Mouse (Mus musculus) C2C12 (cell line): ENCODE measurements around the gene Slc39a11. TPM values are rescaled to one million over a fixed set of nuclear protein-coding genes. Genes with fewer than 3 reads are reported as not detected.

Experiments
- H3K27me3 ChIP-seq: one replicate; pipeline ENCODE4 v1.6.1; 2011; ENCODE audit not compliant: control insufficient read depth, insufficient read depth, insufficient read length
- H3K36me3 ChIP-seq: one replicate; pipeline ENCODE4 v1.6.1; 2011; ENCODE audit not compliant: control insufficient read depth, insufficient read depth
- H3K4me3 ChIP-seq: one replicate; pipeline ENCODE4 v1.5.1; 2011; ENCODE audit warnings: mild to moderate bottlenecking, control low read depth; ENCODE audit not compliant: poor library complexity, insufficient read depth, severe bottlenecking
- H3K79me2 ChIP-seq: one replicate; pipeline ENCODE4 v1.6.1; 2011; ENCODE audit not compliant: control insufficient read depth, insufficient read depth
- H3K79me3 ChIP-seq: one replicate; pipeline ENCODE4 v1.6.1; 2011; ENCODE audit warnings: low read depth, control low read depth
- H3ac ChIP-seq: one replicate; pipeline ENCODE3; 2011; ENCODE audit warnings: low read depth; ENCODE audit not compliant: control insufficient read depth, insufficient read length
- CEBPB ChIP-seq: IDR thresholded peaks from one replicate; pipeline ENCODE4 v1.6.1; 2011; ENCODE audit warnings: low read depth, mild to moderate bottlenecking, control low read depth, moderate library complexity
- CTCF ChIP-seq: IDR thresholded peaks from one replicate; pipeline ENCODE4 v1.5.1; 2011; ENCODE audit not compliant: control insufficient read depth, insufficient read depth, insufficient read length
- FOSL1 ChIP-seq: IDR thresholded peaks from one replicate; pipeline ENCODE4 v1.8.0; 2011; ENCODE audit warnings: mild to moderate bottlenecking, low read length; ENCODE audit not compliant: poor library complexity, insufficient read depth, severe bottlenecking
- MAX ChIP-seq: IDR thresholded peaks from one replicate; pipeline ENCODE4 v1.6.1; 2011; ENCODE audit warnings: mild to moderate bottlenecking, control low read depth
- MYOD1 ChIP-seq: IDR thresholded peaks from one replicate; pipeline ENCODE4 v1.6.1; 2011; ENCODE audit warnings: low read depth; ENCODE audit not compliant: control insufficient read depth, insufficient read length
- MYOG ChIP-seq: IDR thresholded peaks from one replicate; pipeline ENCODE4 v1.6.1; 2011; ENCODE audit not compliant: control insufficient read depth, insufficient read length; ENCODE audit errors: extremely low read depth
- USF1 ChIP-seq: IDR thresholded peaks from one replicate; pipeline ENCODE4 v1.6.1; 2011; ENCODE audit warnings: low read depth, mild to moderate bottlenecking, control low read depth, moderate library complexity
- polyA plus RNA-seq: library from polyadenylated mRNA; unstranded; fragments of >200 nt; fragmentation: generic; extraction: Trizol; gene quantifications from one replicate; pipeline ENCODE4 v1.2.1, GENCODE M21; 2012; ENCODE audit warnings: missing spikeins

Gene Slc39a11
- polyA plus RNA-seq, 1 experiment, result 10.0 TPM

DNA sequence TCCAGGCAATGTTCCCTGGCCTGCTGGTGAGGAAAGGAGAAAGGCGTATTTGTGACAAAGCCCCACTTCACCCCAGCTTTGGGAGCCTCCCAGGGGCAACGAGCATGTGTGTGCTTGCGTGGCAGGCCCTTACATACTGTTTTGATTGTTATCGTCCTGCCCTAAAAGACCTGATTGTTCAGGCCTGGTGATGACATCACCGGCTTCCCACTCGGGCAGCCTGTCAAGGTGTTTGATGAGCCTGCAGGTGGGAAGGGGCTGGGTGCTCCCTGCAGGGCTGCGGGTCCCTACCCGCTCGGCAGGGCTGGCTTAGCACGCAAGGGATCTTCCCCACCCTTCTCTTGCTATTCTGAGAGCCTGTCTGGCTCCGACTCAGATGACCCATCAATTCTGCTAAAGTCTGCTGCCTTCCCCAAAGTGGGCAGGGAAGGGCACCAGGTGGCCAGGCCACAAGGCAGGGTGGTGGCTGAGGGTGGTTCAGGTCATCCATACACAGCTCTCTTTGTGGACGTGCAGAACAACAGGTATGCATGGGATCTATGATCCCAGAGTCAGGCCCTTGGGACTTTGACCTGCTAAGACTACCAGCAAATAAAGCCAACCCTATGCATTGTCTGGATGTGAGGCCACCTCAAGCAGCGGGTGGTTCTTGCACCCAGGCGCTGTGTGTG is 390.0 kb downstream of the Slc39a11 start:
- TF ChIP-seq CEBPB (no peak), MYOD1 (no peak), CTCF (no peak), MAX (no peak), MYOG (no peak), FOSL1 (no peak), USF1 (no peak)
- Histone ChIP-seq H3K36me3 (no peaks in the 10 kb centered on the region), H3K79me3 (no peaks in the 10 kb centered on the region), H3K79me2 (no peaks in the 10 kb centered on the region), H3K27me3 (no peaks in the 10 kb centered on the region), H3K4me3 (no peak overlapping the region), H3ac (no peak overlapping the region)

GRCm38 (mm10) chr11:113258016-113258415 is 391.9 kb downstream of the Slc39a11 start:
- Histone ChIP-seq H3K27me3 (no peaks in the 10 kb centered on the region), H3K36me3 (no peaks in the 10 kb centered on the region), H3K79me2 (no peaks in the 10 kb centered on the region), H3K4me3 (no peak overlapping the region), H3K79me3 (no peaks in the 10 kb centered on the region), H3ac (no peak overlapping the region)
- no peak for TF ChIP-seq CTCF
- no peak for TF ChIP-seq FOSL1
- no peak for TF ChIP-seq CEBPB
- TF ChIP-seq MYOD1, result no peak
- TF ChIP-seq MYOG, result no peak
- TF ChIP-seq USF1, result no peak
- no peak for TF ChIP-seq MAX

DNA sequence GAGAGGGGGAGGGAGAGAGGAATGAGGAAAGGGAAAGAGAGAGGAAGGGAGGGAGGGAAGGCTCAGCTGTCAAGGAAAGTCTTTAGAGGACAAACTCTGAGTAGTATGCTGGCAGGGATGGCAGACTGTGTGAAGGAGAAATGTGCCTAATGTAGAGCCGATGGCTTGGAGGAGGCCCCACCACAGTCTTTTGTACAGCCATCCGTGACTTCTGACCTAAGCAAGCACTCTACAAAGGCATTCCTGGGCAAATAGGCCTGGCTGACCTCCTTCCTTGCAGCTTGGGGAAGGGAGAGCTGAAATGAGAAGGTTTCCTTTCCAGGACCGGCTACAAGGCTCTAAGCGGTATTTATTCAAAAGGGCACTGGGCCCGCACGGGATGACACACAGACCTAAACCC is 395.2 kb downstream of the Slc39a11 start:
- Histone ChIP-seq H3K36me3 (no peaks in the 10 kb centered on the region), H3K79me3 (no peaks in the 10 kb centered on the region), H3K27me3 (no peaks in the 10 kb centered on the region), H3K4me3 (no peak overlapping the region), H3ac (no peak overlapping the region), H3K79me2 (no peaks in the 10 kb centered on the region)
- no peak for TF ChIP-seq MYOD1
- TF ChIP-seq MAX, result no peak

DNA sequence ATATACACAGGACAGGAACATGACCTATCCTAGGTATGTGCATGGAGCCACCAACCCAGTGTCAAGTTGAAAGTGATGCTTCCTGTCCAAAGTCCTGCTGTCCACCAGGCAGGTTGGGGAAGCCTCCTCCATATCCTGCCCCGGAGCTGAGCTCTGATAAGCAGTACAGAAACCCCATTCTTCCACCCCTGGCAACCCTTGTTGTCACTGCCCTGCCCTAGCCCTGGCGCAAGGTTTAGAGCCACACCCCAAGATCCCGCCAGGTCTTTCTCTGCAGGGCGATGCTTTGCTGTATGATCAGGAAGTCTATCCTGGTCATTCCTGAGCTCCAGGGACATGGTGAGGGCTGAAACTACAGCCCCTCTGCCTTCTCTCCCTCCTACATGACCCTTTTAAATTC is 396.7 kb downstream of the Slc39a11 start:
- Histone ChIP-seq H3K79me3 (no peaks in the 10 kb centered on the region), H3K4me3 (no peak overlapping the region), H3K36me3 (no peaks in the 10 kb centered on the region), H3K27me3 (no peaks in the 10 kb centered on the region), H3ac (no peak overlapping the region), H3K79me2 (no peaks in the 10 kb centered on the region)
- TF ChIP-seq MAX, result no peak
- no peak for TF ChIP-seq MYOD1
- no peak for TF ChIP-seq MYOG
- no peak for TF ChIP-seq FOSL1
- TF ChIP-seq USF1, result no peak
- no peak for TF ChIP-seq CTCF
- TF ChIP-seq CEBPB, result no peak

DNA sequence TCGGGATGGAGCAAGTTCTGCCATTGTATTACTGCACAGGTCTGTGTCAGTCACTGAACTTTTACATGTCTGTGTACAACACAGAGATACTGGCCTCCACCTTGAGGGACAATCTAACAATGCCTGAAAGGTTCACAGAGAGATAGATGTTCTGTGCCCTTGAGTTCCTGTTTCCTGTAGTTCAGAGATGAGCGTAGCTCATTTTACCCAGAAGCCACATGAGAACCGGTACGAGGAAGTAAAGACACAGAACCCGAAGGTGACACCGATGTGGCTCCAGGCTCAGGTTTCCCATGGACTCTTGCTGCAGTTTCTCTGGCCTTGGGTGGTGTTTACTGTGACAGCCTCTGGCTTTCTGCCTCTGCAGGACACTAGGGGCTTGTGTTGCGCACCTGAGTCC is 398.7 kb downstream of the Slc39a11 start:
- TF ChIP-seq CTCF, result no peak
- TF ChIP-seq MYOD1, result no peak
- no peak for TF ChIP-seq MAX
- no peak for TF ChIP-seq MYOG
- no peak for TF ChIP-seq FOSL1
- Histone ChIP-seq H3ac (no peak overlapping the region), H3K36me3 (no peaks in the 10 kb centered on the region), H3K79me3 (no peaks in the 10 kb centered on the region), H3K27me3 (no peaks in the 10 kb centered on the region), H3K4me3 (no peak overlapping the region), H3K79me2 (no peaks in the 10 kb centered on the region)

DNA sequence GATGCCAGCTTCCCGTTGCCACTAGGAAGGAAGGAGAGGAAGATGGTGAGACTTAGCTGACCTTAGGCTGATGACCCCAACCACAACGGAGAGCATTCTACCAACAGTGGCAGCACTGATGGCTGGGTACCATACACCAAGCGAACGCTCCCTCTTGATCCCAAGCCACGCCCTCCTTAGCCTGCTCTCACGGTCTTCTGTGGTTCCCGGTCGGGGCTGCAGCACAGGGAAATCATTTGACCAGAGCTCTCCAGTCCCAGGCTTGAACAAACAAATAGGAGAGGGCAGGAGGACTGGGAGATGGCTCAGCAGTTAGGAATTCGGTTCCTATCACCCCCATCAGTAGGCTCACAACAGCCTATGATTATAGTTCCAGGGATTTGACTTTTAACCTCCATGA is 403.4 kb downstream of the Slc39a11 start:
- H3K36me3 ChIP-seq, result no peaks in the 10 kb centered on the region
- H3K4me3 ChIP-seq, result no peak overlapping the region
- no peak overlapping the region for H3ac ChIP-seq
- no peaks in the 10 kb centered on the region for H3K79me2 ChIP-seq
- no peak for TF ChIP-seq FOSL1
- TF ChIP-seq CEBPB, result no peak
- TF ChIP-seq MAX, result no peak
- TF ChIP-seq MYOD1, result no peak
- no peak for TF ChIP-seq USF1
- TF ChIP-seq MYOG, result no peak
- TF ChIP-seq CTCF, result no peak
- no peaks in the 10 kb centered on the region for H3K79me3 ChIP-seq
- no peaks in the 10 kb centered on the region for H3K27me3 ChIP-seq
